ENCODE assay signal across 8 mouse cellular contexts in genomic region chr7:141447110-141447991, GRCm38 (mm10). TPM values are rescaled to one million over a fixed set of nuclear protein-coding genes. Genes with fewer than 3 reads are reported as not detected.
DNase-seq lines count a peak whose midpoint lies in the region; ATAC-seq lines count a peak whose summit lies in the region.

TSS of gene Rplp2 (plus strand) at chr7:141447370.

- under 1% methylated on average over 63 of the region's 63 CpGs for WGBS in hindbrain, embryonic 15.5 days
- WGBS in macrophage (ENCODE audit: missing documents): under 1% methylated on average over 63 of the region's 63 CpGs

- H3K4me1 ChIP-seq in hindbrain, embryonic 15.5 days (replicated peaks): peaks cover 34% of the 10 kb centered on the region

- DNase-seq in R1 (ENCODE audit: low read depth, low spot score): peak; percentile 99
- peak; percentile 96 to 97 for DNase-seq in cerebellum, postnatal 25 days
- peak; percentile 97 for DNase-seq in frontal cortex, postnatal 36 days (ENCODE audit: low spot score in 2 of 2)
- DNase-seq in left cerebral cortex, adult 18-20 months (ENCODE audit: low spot score in 2 of 2): peak; percentile 94 to 95
- DNase-seq in right cerebral cortex, adult 18-20 months: peak; percentile 96
- DNase-seq in urinary bladder, postnatal 10 days (ENCODE audit: low spot score): peak; percentile 77

- no peaks in the 10 kb centered on the region for H3K9me3 ChIP-seq in hindbrain, embryonic 15.5 days

- H3K4me3 ChIP-seq in hindbrain, embryonic 15.5 days: peak within 1 kb of the TSS; percentile 79
- H3K4me3 ChIP-seq in macrophage (ENCODE audit: inconsistent target): peak within 1 kb of the TSS; percentile 89

- peak within 1 kb of the TSS; percentile 96 for H3K9ac ChIP-seq in hindbrain, embryonic 15.5 days

- H3K4me2 ChIP-seq in hindbrain, embryonic 15.5 days: peak within 1 kb of the TSS; percentile 70

- peak within 1 kb of the TSS; percentile 95 for H3K27ac ChIP-seq in hindbrain, embryonic 15.5 days (replicated peaks)
- peak within 1 kb of the TSS; percentile 96 for H3K27ac ChIP-seq in macrophage

- ATAC-seq in hindbrain, embryonic 15.5 days (ENCODE audit: low FRiP score, low read depth): peak; percentile 93

- H3K79me2 ChIP-seq in macrophage (ENCODE audit: inconsistent target): peaks cover 33% of the 10 kb centered on the region

- H3K36me3 ChIP-seq in hindbrain, embryonic 15.5 days: peaks cover 36% of the 10 kb centered on the region
- H3K36me3 ChIP-seq in macrophage (ENCODE audit: inconsistent target): peaks cover 5% of the 10 kb centered on the region; the same call in 1 of the 2 replicates

- no peaks in the 10 kb centered on the region for H3K27me3 ChIP-seq in hindbrain, embryonic 15.5 days

RNA-seq across cellular contexts. Expression of gene Rplp2, which starts in this region (rescaled TPM):
- 674 and 754 TPM in 2 replicates for polyA plus RNA-seq in hindbrain, embryonic 15.5 days (2015; fragmentation: Nextera tagmentation; extraction: Ambion mirVana)
- total RNA-seq in left cerebral cortex, adult 18-20 months (2021): 100 to 1,000 TPM; 555 to 600 TPM
- total RNA-seq in macrophage (2018; cell fraction: chromatin; rRNA removed): 100 to 1,000 TPM in 1 of 26 experiments, 10 to 100 TPM in 25; 28.7 to 167 (median 61.5) TPM
- total RNA-seq in macrophage (2018; cell fraction: cytosol; rRNA removed): 1,000 to 10,000 TPM in 13 of 26 experiments, 100 to 1,000 TPM in 13; 627 to 1,432 (median 968) TPM
- total RNA-seq in macrophage (2018; cell fraction: nucleus; rRNA removed): 100 to 1,000 TPM; 140 to 327 (median 222) TPM
- 766 to 855 TPM (median 779 TPM) in 3 replicates for polyA plus RNA-seq in macrophage (2018)

Comparison
In these comparisons a context has a peak if more than half of its experiments do, and no peak if none do; other contexts are left out.
1. Peak in every context shown above with its lines: DNase-seq, ATAC-seq, H3K4me3 ChIP-seq and H3K27ac ChIP-seq.